Mouse (Mus musculus) liver, embryonic 14.5 days (tissue): Measurements from ENCODE around the gene Cd200. TPM values are rescaled to one million over a fixed set of nuclear protein-coding genes. Genes with fewer than 3 reads are reported as not detected.
"Not testable (repeated sequence)": the region's sequence is repeated elsewhere in the genome, so short reads cannot be mapped to it uniquely, and the experiment has no call there.

Experiments used
- ATAC-seq: fragments of 200-750 bp; cut with Nextera tagmentation; 2 replicates; pipeline ENCODE4 v1.8.0; 2017; ENCODE audit warnings: moderate number of reproducible peaks, mild to moderate bottlenecking, moderate library complexity; ENCODE audit not compliant: insufficient read depth
- DNase-seq, 3 experiments: peaks; one replicate each; pipeline ENCODE4 v3.0.0-alpha.2; 2012 to 2013; ENCODE audit warnings: low read depth in 3 of 3, low spot score in 3 of 3
- H3K27ac ChIP-seq: fragments of 300-500 bp; sonication (generic); 2 replicates; pipeline ENCODE4 v1.5.1; 2014; ENCODE audit warnings: moderate library complexity, mild to moderate bottlenecking, control low read depth, inconsistent platforms
- H3K27me3 ChIP-seq: fragments of 300-500 bp; sonication (generic); 2 replicates; pipeline ENCODE4 v1.6.1; 2014; ENCODE audit warnings: mild to moderate bottlenecking, low read length, moderate library complexity; ENCODE audit not compliant: control insufficient read depth, insufficient read depth
- H3K36me3 ChIP-seq: fragments of 300-500 bp; sonication (generic); replicated peaks from 2 replicates; pipeline ENCODE4 v1.6.1; 2014; ENCODE audit warnings: low read depth; ENCODE audit not compliant: control insufficient read depth, insufficient read depth
- H3K4me1 ChIP-seq, 2 experiments: fragments of 200-500 bp in 1 of 2; fragments of 300-500 bp in 1 of 2; sonication (generic) in 1 of 2; replicated peaks; 2 replicates each; pipeline ENCODE4 v1.6.1; 2012 to 2014; ENCODE audit warnings: antibody characterized with exemption in 1 of 2, inconsistent platforms in 1 of 2, low read length in 1 of 2; ENCODE audit not compliant: control insufficient read depth in 2 of 2, insufficient read depth in 2 of 2
- H3K4me2 ChIP-seq: fragments of 300-500 bp; sonication (generic); 2 replicates; pipeline ENCODE4 v1.6.1; 2014; ENCODE audit warnings: low read depth, mild to moderate bottlenecking, control low read depth, moderate library complexity
- H3K4me3 ChIP-seq, 2 experiments: fragments of 200-500 bp in 1 of 2; fragments of 300-500 bp in 1 of 2; sonication (generic) in 1 of 2; 2 replicates each; pipeline ENCODE4 v1.5.1; 2012 to 2014; ENCODE audit warnings: low read depth in 2 of 2, low read length in 2 of 2, mild to moderate bottlenecking in 2 of 2, control low read depth in 1 of 2, inconsistent platforms in 1 of 2, moderate library complexity in 1 of 2; ENCODE audit not compliant: insufficient read depth in 1 of 2
- H3K9ac ChIP-seq: fragments of 300-500 bp; sonication (generic); replicated peaks from 2 replicates; pipeline ENCODE4 v1.6.1; 2014; ENCODE audit warnings: mild to moderate bottlenecking, control low read depth, moderate library complexity
- H3K9me3 ChIP-seq: fragments of 300-500 bp; sonication (generic); 2 replicates; pipeline ENCODE4 v1.6.1; 2016; ENCODE audit warnings: low read length, mixed read lengths; ENCODE audit not compliant: control insufficient read depth
- CTCF ChIP-seq: IDR thresholded peaks from 2 replicates; pipeline ENCODE4 v1.5.1; 2016; ENCODE audit warnings: antibody characterized with exemption, low read depth, control low read depth
- EP300 ChIP-seq: IDR thresholded peaks from 2 replicates; pipeline ENCODE4 v1.6.1; 2016; ENCODE audit warnings: antibody characterized with exemption, low read depth
- WGBS: fragments of 180-500 bp; shearing (Covaris S2); extraction: QIAGEN DNeasy Blood & Tissue Kit; methylation state at CpG from one replicate; pipeline ENCODE4 v1.1.7; 2014; ENCODE audit not compliant: insufficient replicate concordance; 5-methylcytosine and 5-hydroxymethylcytosine counted together
- polyA plus RNA-seq, 2 experiments: library from polyadenylated mRNA; depleted of rRNA in 1 of 2; stranded (reverse) in 1 of 2; unstranded in 1 of 2; fragments of >200 nt; fragmentation: Nextera tagmentation in 1 of 2; extraction: Ambion mirVana in 1 of 2; gene quantifications; 2 replicates each; pipeline versions ENCODE4 v1.2.1 to v1.2.3; 2012 to 2014

Cd200 gene
- polyA plus RNA-seq, 2 experiments = 0.39 to 0.42 TPM

DNA sequence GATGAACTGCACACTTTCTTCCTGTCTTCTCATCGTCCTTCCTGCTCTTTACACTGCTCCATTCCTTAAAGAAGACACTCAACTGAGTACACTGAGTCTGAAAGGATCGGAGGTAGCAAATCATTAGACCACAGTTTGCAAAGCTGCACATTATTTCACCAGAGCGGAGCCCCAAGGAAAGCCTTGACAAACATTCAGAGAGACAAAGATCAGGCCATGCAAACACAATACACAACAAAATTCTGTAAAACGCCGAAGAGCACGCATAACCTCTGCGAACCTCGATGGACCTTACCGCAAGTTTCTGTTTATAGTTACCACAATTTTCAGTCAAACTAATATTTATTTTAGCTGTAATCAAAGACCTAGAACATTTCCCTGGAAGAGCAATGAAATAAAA lies 43.5 kb downstream of the Cd200 start:
- no peak overlapping the region for H3K4me2 ChIP-seq
- TF ChIP-seq CTCF (no peak), EP300 (no peak)
- no peak for DNase-seq
- H3K36me3 ChIP-seq = no peaks in the 10 kb centered on the region
- no peaks in the 10 kb centered on the region for H3K27me3 ChIP-seq
- H3K9ac ChIP-seq = no peak overlapping the region
- H3K9me3 ChIP-seq = no peaks in the 10 kb centered on the region
- H3K4me1 ChIP-seq = no peaks in the 10 kb centered on the region
- ATAC-seq = no peak
- no peak overlapping the region for H3K4me3 ChIP-seq
- WGBS = 75% methylated on average over 9 of the region's 9 CpGs
- no peak overlapping the region for H3K27ac ChIP-seq

- DNase-seq = no peak
- Histone ChIP-seq H3K4me1 (no peaks in the 10 kb centered on the region), H3K4me3 (no peak overlapping the region), H3K9ac (no peak overlapping the region), H3K36me3 (no peaks in the 10 kb centered on the region), H3K9me3 (no peaks in the 10 kb centered on the region), H3K27me3 (no peaks in the 10 kb centered on the region), H3K27ac (no peak overlapping the region), H3K4me2 (no peak overlapping the region)
- no peak for ATAC-seq
- WGBS = 75% methylated on average over 1 of the region's 1 CpGs
- no peak for TF ChIP-seq EP300
- no peak for TF ChIP-seq CTCF
These were observed 44.2 kb downstream of the Cd200 start for GRCm38 (mm10) chr16:45364627-45365026.

DNA sequence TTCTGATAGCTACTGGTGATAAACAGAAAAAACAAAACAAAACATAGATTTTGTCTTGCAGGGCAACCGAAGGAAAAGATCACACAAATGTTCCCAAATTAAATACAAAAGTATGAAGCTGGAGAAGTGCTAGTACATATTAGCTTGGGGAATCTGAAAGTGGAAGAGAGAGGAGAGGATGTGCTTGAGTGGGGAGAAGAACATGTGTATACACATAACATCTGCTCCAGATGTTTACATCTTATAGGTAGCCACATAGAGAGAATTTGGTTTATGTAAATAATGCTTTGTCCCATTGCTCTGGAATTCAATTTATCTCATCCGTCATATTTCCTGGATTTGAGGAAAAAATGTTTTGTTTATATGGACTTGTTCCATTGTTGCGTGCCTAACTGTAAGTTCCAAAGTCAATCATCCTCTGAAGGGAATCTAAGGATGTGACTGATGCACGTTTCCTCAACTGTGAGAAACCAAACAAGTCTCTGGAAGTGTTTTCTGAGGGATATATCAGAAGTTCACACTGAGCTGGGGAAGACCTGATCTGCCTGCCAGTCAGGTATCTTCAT lies 45.3 kb downstream of the Cd200 start:
- H3K4me1 ChIP-seq = no peaks in the 10 kb centered on the region
- no peak for TF ChIP-seq EP300
- TF ChIP-seq CTCF = no peak
- H3K9ac ChIP-seq = no peak overlapping the region
- H3K27ac ChIP-seq = no peak overlapping the region
- H3K27me3 ChIP-seq = no peaks in the 10 kb centered on the region
- H3K4me2 ChIP-seq = no peak overlapping the region
- no peak for DNase-seq
- H3K36me3 ChIP-seq = no peaks in the 10 kb centered on the region
- WGBS = 52% methylated on average over 4 of the region's 4 CpGs
- no peak overlapping the region for H3K4me3 ChIP-seq
- no peaks in the 10 kb centered on the region for H3K9me3 ChIP-seq
- ATAC-seq = no peak

- ATAC-seq = no peak
- H3K9me3 ChIP-seq = no peaks in the 10 kb centered on the region
- no peaks in the 10 kb centered on the region for H3K4me1 ChIP-seq
- no peak overlapping the region for H3K4me2 ChIP-seq
- no peak for TF ChIP-seq EP300
- no peak for TF ChIP-seq CTCF
- H3K4me3 ChIP-seq = no peak overlapping the region
- no peak overlapping the region for H3K9ac ChIP-seq
- H3K27ac ChIP-seq = no peak overlapping the region
- H3K27me3 ChIP-seq = no peaks in the 10 kb centered on the region
- DNase-seq = no peak
- H3K36me3 ChIP-seq = no peaks in the 10 kb centered on the region
These were observed 47.4 kb downstream of the Cd200 start for GRCm38 (mm10) chr16:45361450-45361849.

DNA sequence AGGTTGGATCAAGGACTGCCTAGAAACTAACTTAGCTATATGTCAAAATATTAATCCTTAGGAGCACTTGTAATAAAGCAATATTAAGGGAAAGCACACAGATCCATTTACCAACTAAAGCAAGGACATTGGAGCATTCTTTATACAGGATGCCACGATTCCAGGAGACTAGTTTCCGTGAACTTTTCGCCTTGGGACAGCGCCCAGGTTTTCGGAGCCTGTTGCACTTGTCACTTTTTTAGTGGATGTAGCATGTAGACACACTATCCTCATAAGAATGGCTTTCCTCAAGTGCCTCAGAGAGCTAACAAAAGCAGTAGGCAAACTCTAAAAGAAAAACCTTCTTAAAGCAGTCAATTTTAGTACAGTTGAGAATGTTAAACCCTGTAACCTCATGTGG lies 50.4 kb downstream of the Cd200 start:
- 79% methylated on average over 5 of the region's 5 CpGs for WGBS
- not testable (repeated sequence) for H3K27me3 ChIP-seq, ATAC-seq, H3K9ac ChIP-seq, H3K27ac ChIP-seq, H3K9me3 ChIP-seq, DNase-seq, H3K4me2 ChIP-seq, H3K4me3 ChIP-seq, H3K36me3 ChIP-seq, H3K4me1 ChIP-seq
